Mouse (Mus musculus) liver, adult 2 months (tissue): ENCODE data around the gene Snip1. TPM values are rescaled to one million over a fixed set of nuclear protein-coding genes. Genes with fewer than 3 reads are reported as not detected.

Experiments used
- DNase-seq: peaks from one replicate; pipeline ENCODE4 v3.0.0-alpha.2; 2011; ENCODE audit warnings: low read depth, low spot score; ENCODE audit errors: extremely low read depth
- H3K27ac ChIP-seq: fragments of 200-500 bp; replicated peaks from 2 replicates; pipeline ENCODE4 v1.5.1; 2012; ENCODE audit warnings: low read depth, mild to moderate bottlenecking, control low read depth, inconsistent platforms, low read length; ENCODE audit not compliant: insufficient read depth
- H3K27me3 ChIP-seq: fragments of 200-500 bp; 2 replicates; pipeline ENCODE4 v1.6.1; 2012; ENCODE audit warnings: mild to moderate bottlenecking, moderate library complexity, low read length, inconsistent platforms; ENCODE audit not compliant: control insufficient read depth, insufficient read depth
- H3K36me3 ChIP-seq: fragments of 200-500 bp; 2 replicates; pipeline ENCODE4 v1.6.1; 2012; ENCODE audit warnings: low read length, inconsistent platforms; ENCODE audit not compliant: control insufficient read depth, insufficient read depth
- H3K4me1 ChIP-seq: fragments of 200-500 bp; 2 replicates; pipeline ENCODE4 v1.6.1; 2011; ENCODE audit warnings: low read length; ENCODE audit not compliant: control insufficient read depth, insufficient read depth
- H3K4me3 ChIP-seq: fragments of 200-500 bp; 2 replicates; pipeline ENCODE4 v1.5.1; 2011; ENCODE audit warnings: low read depth, mild to moderate bottlenecking, control low read depth, low read length, moderate library complexity; ENCODE audit not compliant: insufficient read depth
- H3K79me2 ChIP-seq: fragments of 200-500 bp; 2 replicates; pipeline ENCODE4 v1.6.1; 2012; ENCODE audit warnings: inconsistent platforms, mild to moderate bottlenecking, low read length, moderate library complexity; ENCODE audit not compliant: control insufficient read depth, insufficient read depth
- H3K9ac ChIP-seq: fragments of 200-500 bp; 2 replicates; pipeline ENCODE4 v1.6.1; 2012; ENCODE audit warnings: low read depth, mild to moderate bottlenecking, control low read depth, inconsistent platforms, low read length
- CTCF ChIP-seq: fragments of 200-500 bp; IDR thresholded peaks from 2 replicates; pipeline ENCODE4 v1.5.1; 2011; ENCODE audit warnings: low read depth, low read length, control low read depth
- POLR2A ChIP-seq: fragments of 200-500 bp; IDR thresholded peaks from 2 replicates; pipeline ENCODE4 v1.6.1; 2011; ENCODE audit warnings: low read length, control low read depth; ENCODE audit not compliant: insufficient read depth; ENCODE audit errors: extremely low read depth
- WGBS: fragments of 180-500 bp; shearing (Covaris S2); methylation state at CpG from one replicate; pipeline ENCODE4 v1.1.7; 2018; 5-methylcytosine and 5-hydroxymethylcytosine counted together
- polyA plus RNA-seq: library from polyadenylated mRNA; depleted of rRNA; stranded (reverse); fragments of >200 nt; gene quantifications from 2 replicates; pipeline ENCODE4 v1.2.3, GENCODE M21; 2012
- total RNA-seq: library from RNA; depleted of rRNA; stranded (reverse); fragments of >200 nt; gene quantifications from 2 replicates; pipeline ENCODE4 v1.2.3, GENCODE M21; 2014

The Snip1 gene
- total and polyA plus RNA-seq, 2 experiments = 6.9 to 7.5 TPM

DNA sequence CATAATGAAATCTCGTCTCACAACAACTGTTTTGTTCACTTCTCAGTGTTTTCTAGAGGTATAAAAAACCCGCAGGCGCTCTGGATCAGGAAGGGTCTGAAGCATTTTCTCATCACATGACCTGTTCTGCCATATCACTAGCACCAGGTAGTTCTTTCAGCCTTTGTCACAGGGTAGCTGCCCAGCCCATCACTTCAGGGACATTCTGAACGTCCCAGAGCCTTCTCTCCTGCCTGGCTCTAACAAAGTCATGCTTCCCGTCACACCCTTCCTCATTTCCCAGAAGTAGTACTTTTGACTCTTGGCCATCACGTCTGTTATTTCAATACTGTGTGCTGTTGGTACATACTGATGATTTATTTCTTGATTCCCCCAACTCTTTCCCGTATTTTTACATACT is 22.0 kb upstream of the Snip1 start:
- Histone ChIP-seq H3K27me3 (no peaks in the 10 kb centered on the region), H3K9ac (no peak overlapping the region), H3K4me1 (no peaks in the 10 kb centered on the region), H3K79me2 (no peaks in the 10 kb centered on the region), H3K36me3 (peaks cover 77% of the 10 kb centered on the region), H3K4me3 (no peak overlapping the region), H3K27ac (no peak overlapping the region)
- TF ChIP-seq POLR2A (no peak), CTCF (no peak)
- DNase-seq = no peak
- WGBS = 88% methylated on average over 7 of the region's 7 CpGs

GRCm38 (mm10) chr4:125055385-125055784 is 11.1 kb upstream of the Snip1 start:
- Histone ChIP-seq H3K27ac (no peak overlapping the region), H3K36me3 (peaks cover 24% of the 10 kb centered on the region), H3K4me3 (no peak overlapping the region), H3K27me3 (no peaks in the 10 kb centered on the region), H3K9ac (no peak overlapping the region), H3K79me2 (no peaks in the 10 kb centered on the region), H3K4me1 (peaks cover 1% of the 10 kb centered on the region; the same call in 1 of the 2 replicates)
- TF ChIP-seq CTCF (no peak), POLR2A (no peak)
- 88% methylated on average over 9 of the region's 9 CpGs for WGBS
- DNase-seq = no peak

DNA sequence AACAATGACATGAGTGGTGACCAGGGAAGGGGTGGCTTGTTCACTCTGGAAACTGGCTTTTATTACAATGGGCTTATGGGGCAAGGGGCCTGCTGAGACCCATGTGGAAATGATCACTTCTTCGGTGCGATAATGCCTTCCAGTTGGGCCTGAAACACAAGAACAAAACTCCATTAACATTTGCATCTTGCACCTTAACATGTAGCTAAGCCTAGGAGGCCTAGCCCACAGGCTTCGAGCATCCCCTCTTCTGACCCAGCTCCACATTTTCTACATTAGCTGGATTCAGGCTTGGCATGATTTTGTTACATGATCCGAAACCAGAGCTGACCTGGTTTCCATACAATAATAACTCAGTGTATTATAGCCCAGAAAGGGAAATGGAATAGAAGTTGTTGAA is 10.0 kb upstream of the Snip1 start:
- Histone ChIP-seq H3K27ac (no peak overlapping the region), H3K79me2 (no peaks in the 10 kb centered on the region), H3K9ac (no peak overlapping the region), H3K4me1 (peaks cover 1% of the 10 kb centered on the region; the same call in 1 of the 2 replicates), H3K4me3 (no peak overlapping the region), H3K36me3 (peaks cover 20% of the 10 kb centered on the region), H3K27me3 (no peaks in the 10 kb centered on the region)
- 90% methylated on average over 4 of the region's 4 CpGs for WGBS
- DNase-seq = no peak
- TF ChIP-seq POLR2A (no peak), CTCF (no peak)

GRCm38 (mm10) chr4:125057273-125057672 is 9.2 kb upstream of the Snip1 start:
- Histone ChIP-seq H3K4me1 (peaks cover 1% of the 10 kb centered on the region; the same call in 1 of the 2 replicates), H3K36me3 (peaks cover 16% of the 10 kb centered on the region), H3K9ac (no peak overlapping the region), H3K79me2 (no peaks in the 10 kb centered on the region), H3K27me3 (no peaks in the 10 kb centered on the region), H3K4me3 (no peak overlapping the region), H3K27ac (no peak overlapping the region)
- WGBS = 50% methylated on average over 3 of the region's 3 CpGs
- no peak for DNase-seq
- TF ChIP-seq POLR2A (no peak), CTCF (no peak)

GRCm38 (mm10) chr4:125058033-125058432 is 8.4 kb upstream of the Snip1 start:
- peaks cover 14% of the 10 kb centered on the region for H3K36me3 ChIP-seq
- WGBS = 57% methylated on average over 5 of the region's 5 CpGs
- H3K27ac ChIP-seq = no peak overlapping the region
- no peak overlapping the region for H3K9ac ChIP-seq
- TF ChIP-seq CTCF = no peak
- H3K27me3 ChIP-seq = no peaks in the 10 kb centered on the region
- DNase-seq = no peak
- peaks cover 1% of the 10 kb centered on the region; the same call in 1 of the 2 replicates for H3K4me1 ChIP-seq
- no peaks in the 10 kb centered on the region for H3K79me2 ChIP-seq
- no peak overlapping the region for H3K4me3 ChIP-seq

- 13% methylated on average over 8 of the region's 8 CpGs for WGBS
- Histone ChIP-seq H3K27me3 (no peaks in the 10 kb centered on the region), H3K79me2 (no peaks in the 10 kb centered on the region), H3K9ac (no peak overlapping the region), H3K4me3 (no peak overlapping the region), H3K27ac (no peak overlapping the region), H3K36me3 (peaks cover 5% of the 10 kb centered on the region; the same call in 1 of the 2 replicates), H3K4me1 (peaks cover 1% of the 10 kb centered on the region; the same call in 1 of the 2 replicates)
- TF ChIP-seq CTCF = peak; percentile 85
- TF ChIP-seq POLR2A = no peak
- DNase-seq = peak; percentile 31
These were observed 7.4 kb upstream of the Snip1 start for GRCm38 (mm10) chr4:125059025-125059424.
